Mouse (Mus musculus) C2C12 (cell line): ENCODE results near the gene Cacna1c. TPM values are rescaled to one million over a fixed set of nuclear protein-coding genes. Genes with fewer than 3 reads are reported as not detected.

Experiments used
- H3K27me3 ChIP-seq: one replicate; pipeline ENCODE4 v1.6.1; 2011; ENCODE audit not compliant: control insufficient read depth, insufficient read depth, insufficient read length
- H3K36me3 ChIP-seq: one replicate; pipeline ENCODE4 v1.6.1; 2011; ENCODE audit not compliant: control insufficient read depth, insufficient read depth
- H3K4me3 ChIP-seq: one replicate; pipeline ENCODE4 v1.5.1; 2011; ENCODE audit warnings: mild to moderate bottlenecking, control low read depth; ENCODE audit not compliant: poor library complexity, insufficient read depth, severe bottlenecking
- H3K79me2 ChIP-seq: one replicate; pipeline ENCODE4 v1.6.1; 2011; ENCODE audit not compliant: control insufficient read depth, insufficient read depth
- H3K79me3 ChIP-seq: one replicate; pipeline ENCODE4 v1.6.1; 2011; ENCODE audit warnings: low read depth, control low read depth
- H3ac ChIP-seq: one replicate; pipeline ENCODE3; 2011; ENCODE audit warnings: low read depth; ENCODE audit not compliant: control insufficient read depth, insufficient read length
- CEBPB ChIP-seq: IDR thresholded peaks from one replicate; pipeline ENCODE4 v1.6.1; 2011; ENCODE audit warnings: low read depth, mild to moderate bottlenecking, control low read depth, moderate library complexity
- CTCF ChIP-seq: IDR thresholded peaks from one replicate; pipeline ENCODE4 v1.5.1; 2011; ENCODE audit not compliant: control insufficient read depth, insufficient read depth, insufficient read length
- FOSL1 ChIP-seq: IDR thresholded peaks from one replicate; pipeline ENCODE4 v1.8.0; 2011; ENCODE audit warnings: mild to moderate bottlenecking, low read length; ENCODE audit not compliant: poor library complexity, insufficient read depth, severe bottlenecking
- MAX ChIP-seq: IDR thresholded peaks from one replicate; pipeline ENCODE4 v1.6.1; 2011; ENCODE audit warnings: mild to moderate bottlenecking, control low read depth
- MYOD1 ChIP-seq: IDR thresholded peaks from one replicate; pipeline ENCODE4 v1.6.1; 2011; ENCODE audit warnings: low read depth; ENCODE audit not compliant: control insufficient read depth, insufficient read length
- MYOG ChIP-seq: IDR thresholded peaks from one replicate; pipeline ENCODE4 v1.6.1; 2011; ENCODE audit not compliant: control insufficient read depth, insufficient read length; ENCODE audit errors: extremely low read depth
- USF1 ChIP-seq: IDR thresholded peaks from one replicate; pipeline ENCODE4 v1.6.1; 2011; ENCODE audit warnings: low read depth, mild to moderate bottlenecking, control low read depth, moderate library complexity
- polyA plus RNA-seq: library from polyadenylated mRNA; unstranded; fragments of >200 nt; fragmentation: generic; extraction: Trizol; gene quantifications from one replicate; pipeline ENCODE4 v1.2.1, GENCODE M21; 2012; ENCODE audit warnings: missing spikeins

Gene Cacna1c
- polyA plus RNA-seq, 1 experiment, result not detected

DNA sequence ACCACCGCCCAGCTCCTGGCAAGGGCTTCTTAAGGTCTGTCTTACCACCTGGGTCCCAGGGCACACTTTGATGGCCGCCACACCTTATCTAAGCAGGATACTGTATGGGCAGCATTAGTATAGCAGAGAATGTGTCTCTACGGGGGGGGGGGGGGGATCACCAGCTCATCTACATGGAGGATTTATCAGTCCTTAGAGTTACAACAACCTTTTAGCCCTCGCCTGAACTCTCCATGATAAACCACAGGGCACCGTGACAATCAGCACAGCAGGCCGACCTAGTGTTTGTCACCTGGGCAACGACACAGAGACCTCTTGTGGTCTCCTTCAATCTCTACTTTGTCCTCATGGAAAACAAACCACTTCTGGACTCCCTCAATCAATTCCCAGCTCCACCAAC is 363.2 kb downstream of the Cacna1c start:
- H3K79me3 ChIP-seq, result no peaks in the 10 kb centered on the region
- H3K27me3 ChIP-seq, result peaks cover 13% of the 10 kb centered on the region
- H3K79me2 ChIP-seq, result no peaks in the 10 kb centered on the region
- TF ChIP-seq USF1 (no peak), MYOG (no peak), CTCF (no peak), MYOD1 (no peak), FOSL1 (no peak), CEBPB (no peak), MAX (no peak)
- H3K4me3 ChIP-seq, result no peak overlapping the region
- no peak overlapping the region for H3ac ChIP-seq
- no peaks in the 10 kb centered on the region for H3K36me3 ChIP-seq

GRCm38 (mm10) chr6:118832616-118833015 is 363.6 kb downstream of the Cacna1c start:
- Histone ChIP-seq H3K79me2 (no peaks in the 10 kb centered on the region), H3K79me3 (no peaks in the 10 kb centered on the region), H3ac (no peak overlapping the region), H3K27me3 (peaks cover 16% of the 10 kb centered on the region), H3K4me3 (no peak overlapping the region), H3K36me3 (no peaks in the 10 kb centered on the region)
- TF ChIP-seq MAX (no peak), MYOD1 (no peak), USF1 (no peak), FOSL1 (no peak), MYOG (no peak), CEBPB (no peak), CTCF (no peak)

DNA sequence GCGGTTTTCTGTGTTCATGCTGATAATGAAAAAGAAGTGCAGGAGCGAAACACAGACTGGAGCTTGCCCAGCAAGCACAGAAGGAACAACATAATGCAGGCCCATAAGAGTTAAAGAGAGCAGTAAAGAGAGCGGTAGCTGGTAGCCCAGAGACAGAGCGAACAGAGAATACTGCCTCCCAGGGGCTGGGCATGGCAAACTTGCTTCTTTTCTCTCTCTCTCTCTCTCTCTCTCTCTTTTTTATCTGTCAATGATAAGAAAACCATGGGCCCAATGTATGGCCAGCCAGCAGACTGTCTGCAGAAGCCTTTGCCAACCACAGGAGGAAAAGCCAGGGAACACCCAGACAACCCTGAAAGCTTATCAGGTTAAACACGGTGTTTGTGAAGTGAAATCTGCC is 365.4 kb downstream of the Cacna1c start:
- H3K27me3 ChIP-seq, result peaks cover 20% of the 10 kb centered on the region
- no peaks in the 10 kb centered on the region for H3K36me3 ChIP-seq
- no peaks in the 10 kb centered on the region for H3K79me2 ChIP-seq
- no peak for TF ChIP-seq CEBPB
- no peak for TF ChIP-seq MAX
- TF ChIP-seq MYOD1, result no peak
- TF ChIP-seq FOSL1, result no peak
- no peak for TF ChIP-seq CTCF
- no peak for TF ChIP-seq MYOG
- TF ChIP-seq USF1, result no peak
- no peaks in the 10 kb centered on the region for H3K79me3 ChIP-seq
- H3K4me3 ChIP-seq, result no peak overlapping the region
- H3ac ChIP-seq, result no peak overlapping the region

- TF ChIP-seq FOSL1 (no peak), USF1 (no peak), CTCF (no peak), MYOG (no peak), MYOD1 (no peak), MAX (no peak), CEBPB (no peak)
- Histone ChIP-seq H3K79me2 (no peaks in the 10 kb centered on the region), H3K36me3 (no peaks in the 10 kb centered on the region), H3ac (no peak overlapping the region), H3K79me3 (no peaks in the 10 kb centered on the region), H3K27me3 (peaks cover 10% of the 10 kb centered on the region), H3K4me3 (no peak overlapping the region)
Measured at GRCm38 (mm10) chr6:118828187-118828586, 368.0 kb downstream of the Cacna1c start.

DNA sequence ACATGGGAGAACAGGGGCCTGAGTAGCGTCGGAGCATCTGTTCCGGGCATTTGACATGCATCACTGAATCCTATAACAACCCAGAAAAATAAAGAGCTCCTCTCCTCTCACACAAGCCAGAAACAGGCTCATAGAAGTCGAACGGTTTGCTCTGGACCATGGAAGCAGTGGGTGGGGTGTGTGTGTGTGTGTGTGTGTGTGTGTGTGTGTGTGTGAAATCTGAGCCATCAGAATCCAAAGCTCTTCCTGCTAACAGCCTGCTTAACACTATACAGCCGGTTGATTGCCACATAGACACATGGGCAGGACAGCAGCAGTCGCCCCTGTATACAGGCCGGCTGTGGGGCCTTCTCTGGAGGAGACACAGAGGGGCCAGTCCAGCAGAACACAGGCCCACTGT is 368.7 kb downstream of the Cacna1c start:
- Histone ChIP-seq H3K79me3 (no peaks in the 10 kb centered on the region), H3K36me3 (no peaks in the 10 kb centered on the region), H3K4me3 (no peak overlapping the region), H3ac (no peak overlapping the region), H3K79me2 (no peaks in the 10 kb centered on the region), H3K27me3 (peaks cover 14% of the 10 kb centered on the region)
- TF ChIP-seq CTCF, result no peak
- TF ChIP-seq USF1, result no peak
- no peak for TF ChIP-seq FOSL1
- TF ChIP-seq MAX, result no peak
- TF ChIP-seq MYOG, result no peak
- TF ChIP-seq MYOD1, result no peak
- no peak for TF ChIP-seq CEBPB

DNA sequence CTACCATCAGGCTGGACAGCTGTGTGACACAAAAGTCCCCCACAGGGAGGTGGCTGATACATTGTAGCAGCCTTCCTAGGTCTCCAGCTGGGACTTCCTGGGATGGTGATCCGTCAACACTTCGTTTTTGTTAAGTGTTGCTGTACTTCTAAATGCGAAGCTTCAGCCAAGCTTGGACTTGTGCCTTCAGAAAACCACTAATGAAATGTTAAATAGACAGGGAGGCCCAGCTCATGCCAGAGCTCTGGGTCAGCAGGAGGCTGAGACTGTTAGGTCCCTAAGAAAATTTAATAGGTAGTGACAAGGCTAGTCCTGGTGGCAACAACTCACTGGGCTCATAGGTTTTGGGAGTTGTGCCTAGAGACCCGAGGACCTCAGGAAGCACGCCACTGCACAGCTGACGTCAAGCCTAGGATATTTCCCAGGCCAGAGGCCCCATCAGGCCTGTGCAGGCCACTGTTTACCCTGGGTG is 370.8 kb downstream of the Cacna1c start:
- no peak overlapping the region for H3ac ChIP-seq
- no peaks in the 10 kb centered on the region for H3K79me2 ChIP-seq

More for the DNA sequence above, 370.8 kb downstream of the Cacna1c start:
- H3K79me3 ChIP-seq, result no peaks in the 10 kb centered on the region
- no peak overlapping the region for H3K4me3 ChIP-seq
- peaks cover 14% of the 10 kb centered on the region for H3K27me3 ChIP-seq
- no peak for TF ChIP-seq CEBPB
- no peak for TF ChIP-seq FOSL1
- TF ChIP-seq MYOG, result no peak
- no peak for TF ChIP-seq CTCF
- no peak for TF ChIP-seq USF1
- no peak for TF ChIP-seq MAX
- TF ChIP-seq MYOD1, result no peak
- H3K36me3 ChIP-seq, result no peaks in the 10 kb centered on the region
